Mouse (Mus musculus): ENCODE data around the gene Kdm6b.

Gene Kdm6b

GRCm38 (mm10) chr11:69366855-69367615, 46.4 kb downstream of the Kdm6b start:
- DNase-seq (ENCODE audit: low spot score in 2 of 2) = peak in 1 of 2 experiments; percentile 53

DNA sequence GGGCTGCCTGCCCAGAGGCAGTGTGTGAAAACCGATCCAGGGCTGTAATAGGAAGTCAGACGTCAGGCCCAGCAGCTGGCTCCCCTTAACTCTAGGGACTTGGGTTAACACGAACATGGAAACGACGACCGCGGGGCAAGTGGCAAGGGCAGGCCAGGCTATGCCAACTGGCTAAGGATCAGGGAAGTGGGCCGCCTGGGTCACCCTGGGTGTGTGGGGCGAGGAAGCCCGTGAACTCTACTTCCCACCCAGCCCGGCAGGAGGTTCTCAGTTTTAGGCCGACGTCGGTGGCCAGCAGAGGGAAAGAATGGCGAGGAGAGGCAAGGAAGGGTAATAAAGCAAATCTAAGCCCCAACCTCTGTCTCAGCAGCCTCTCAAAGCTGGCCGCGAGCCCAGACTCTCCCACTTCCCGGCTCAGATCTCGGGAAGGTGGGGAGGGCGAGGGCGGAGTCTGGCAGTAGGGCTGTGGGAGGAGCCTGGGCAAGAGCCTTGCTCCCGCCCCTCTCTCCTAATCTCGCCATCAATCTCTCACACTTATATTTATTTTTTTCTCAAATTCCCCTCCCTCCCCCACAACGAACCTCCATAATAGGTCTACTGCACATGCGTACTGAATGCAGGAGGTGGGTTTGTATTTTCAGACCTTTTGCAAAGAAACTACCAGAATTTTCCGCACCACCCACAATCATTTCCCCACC, 47.2 kb downstream of the Kdm6b start:
- peak; percentile 91 to 94 for DNase-seq (ENCODE audit: low spot score in 2 of 2)

DNA sequence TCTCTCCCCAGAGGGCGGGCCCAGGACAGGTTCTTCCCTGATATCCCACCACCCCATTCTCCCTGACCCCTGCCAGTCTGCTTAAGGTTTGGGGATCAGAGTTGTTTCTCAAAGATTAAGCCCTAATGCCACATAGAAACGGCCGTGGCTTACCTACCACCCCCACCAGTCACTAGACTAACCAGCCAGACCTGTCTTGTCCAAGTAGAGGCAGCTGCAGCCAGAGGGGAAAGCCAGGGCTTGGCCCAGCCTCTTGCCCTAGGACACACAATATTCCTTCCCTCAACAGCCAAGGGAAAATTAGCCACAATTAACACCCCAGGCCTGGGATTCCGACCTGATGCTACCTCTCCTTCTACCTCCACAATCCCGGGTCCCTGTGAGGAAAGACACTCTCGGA, 47.8 kb downstream of the Kdm6b start:
- DNase-seq (ENCODE audit: low spot score in 2 of 2) = peak in 1 of 2 experiments; percentile 14

DNA sequence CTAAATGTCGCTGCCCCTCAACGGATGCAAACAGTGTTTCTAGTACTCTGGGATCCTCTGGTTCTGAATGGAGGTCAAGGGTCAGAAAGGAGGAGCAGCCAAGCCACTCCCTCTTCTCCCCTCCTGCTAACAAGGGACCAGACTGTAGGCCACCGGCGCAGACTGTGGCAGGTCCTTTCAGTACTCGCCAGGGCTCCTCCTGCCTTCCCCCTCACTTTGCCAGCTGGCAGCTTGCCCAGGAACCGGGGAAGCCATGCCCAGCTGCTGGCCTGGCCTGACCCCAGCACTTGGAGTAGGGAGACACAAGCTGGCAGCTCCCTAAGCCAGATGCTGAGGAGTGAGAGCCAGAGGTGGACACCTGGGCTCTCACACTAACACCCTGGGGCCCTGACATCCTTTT, 48.6 kb downstream of the Kdm6b start:
- peak; percentile 81 to 92 for DNase-seq (ENCODE audit: low spot score in 2 of 2)

GRCm38 (mm10) chr11:69364376-69364775, 49.1 kb downstream of the Kdm6b start:
- no peak for DNase-seq (ENCODE audit: low spot score in 2 of 2)

DNA sequence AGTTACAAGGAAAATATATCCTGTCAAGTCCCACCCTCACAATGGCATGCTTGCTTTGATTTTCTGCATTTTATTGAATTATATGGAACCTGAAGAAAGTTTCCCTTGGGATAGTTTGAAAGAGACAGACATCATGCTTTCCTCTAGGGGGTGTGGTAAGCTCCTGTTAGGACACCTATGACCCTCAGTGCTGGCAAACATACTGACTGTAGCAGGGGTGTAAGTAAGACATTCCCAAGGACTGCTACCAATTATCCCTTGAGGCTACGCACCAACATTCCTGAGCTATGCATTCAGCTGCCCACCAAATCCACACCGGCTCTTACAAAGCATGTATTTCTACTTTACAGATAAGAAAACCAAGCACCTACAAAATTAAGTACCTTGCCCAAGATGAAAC, 51.0 kb downstream of the Kdm6b start:
- DNase-seq (ENCODE audit: low spot score in 2 of 2) = no peak

GRCm38 (mm10) chr11:69362021-69362420, 51.5 kb downstream of the Kdm6b start:
- no peak for DNase-seq (ENCODE audit: low spot score in 2 of 2)

DNA sequence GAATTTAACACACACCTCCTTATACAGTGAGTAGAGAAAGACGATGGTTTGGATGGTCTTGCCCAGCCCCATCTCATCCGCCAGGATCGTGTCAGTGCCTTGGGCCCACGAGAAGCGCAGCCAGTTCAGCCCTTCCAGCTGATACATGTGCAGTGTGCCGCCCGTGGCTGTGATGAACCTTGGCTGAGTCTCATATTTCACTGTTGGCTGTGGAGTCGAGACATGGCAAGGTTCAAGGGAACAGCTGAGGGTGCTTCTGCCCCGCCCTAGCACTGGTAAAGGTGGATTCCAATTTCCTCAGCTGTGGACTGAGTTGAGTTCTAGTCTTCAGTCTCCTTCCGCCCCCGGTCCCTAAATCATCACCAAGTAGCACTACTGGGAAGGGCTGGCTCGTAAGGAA, 55.8 kb downstream of the Kdm6b start:
- no peak for DNase-seq (ENCODE audit: low spot score in 2 of 2)

DNA sequence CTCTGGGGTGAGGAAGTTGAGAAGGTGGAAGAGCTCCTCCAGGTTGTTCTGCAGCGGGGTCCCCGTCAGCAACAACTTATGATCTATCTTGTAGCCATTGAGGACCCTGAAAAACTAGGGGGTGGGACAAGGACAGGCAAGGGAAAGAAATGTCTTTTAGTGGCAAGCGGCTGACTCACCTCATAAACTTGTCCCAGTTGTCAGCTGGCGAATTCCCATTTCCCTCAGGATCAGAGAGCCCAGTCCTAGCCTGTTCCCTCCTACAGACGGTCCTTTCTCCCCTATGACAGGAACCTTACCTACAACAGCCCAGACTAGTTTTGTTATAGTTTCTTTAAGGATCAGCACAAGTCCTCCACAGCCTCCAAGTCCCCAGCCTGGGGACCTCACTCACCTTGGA, 56.9 kb downstream of the Kdm6b start:
- DNase-seq (ENCODE audit: low spot score in 2 of 2) = no peak
